Mouse (Mus musculus) forebrain, embryonic 11.5 days (tissue): ENCODE measurements around the gene Dnase2b. TPM values are rescaled to one million over a fixed set of nuclear protein-coding genes. Genes with fewer than 3 reads are reported as not detected.

Experiments used
- ATAC-seq: fragments of 200-750 bp; cut with Nextera tagmentation; replicated peaks from 2 replicates; pipeline ENCODE4 v1.8.0; 2017; ENCODE audit warnings: moderate TSS enrichment; ENCODE audit not compliant: low FRiP score
- DNase-seq: peaks from one replicate; pipeline ENCODE4 v3.0.0-alpha.2; 2017; ENCODE audit warnings: low spot score
- H3K27ac ChIP-seq: fragments of 300-500 bp; sonication (generic); 2 replicates; pipeline ENCODE4 v1.5.1; 2014; ENCODE audit warnings: low read depth, low read length
- H3K27me3 ChIP-seq: fragments of 300-500 bp; sonication (generic); 2 replicates; pipeline ENCODE4 v1.6.1; 2014; ENCODE audit warnings: mild to moderate bottlenecking, low read length, mixed read lengths; ENCODE audit not compliant: control insufficient read depth, insufficient read depth
- H3K36me3 ChIP-seq: fragments of 300-500 bp; sonication (generic); 2 replicates; pipeline ENCODE4 v1.6.1; 2014; ENCODE audit warnings: mild to moderate bottlenecking, low read length, moderate library complexity, mixed read lengths; ENCODE audit not compliant: control insufficient read depth, insufficient read depth
- H3K4me1 ChIP-seq: fragments of 300-500 bp; sonication (generic); replicated peaks from 2 replicates; pipeline ENCODE4 v1.6.1; 2014; ENCODE audit warnings: low read length, mixed read lengths; ENCODE audit not compliant: control insufficient read depth, insufficient read depth
- H3K4me2 ChIP-seq: fragments of 300-500 bp; sonication (generic); 2 replicates; pipeline ENCODE4 v1.6.1; 2014; ENCODE audit warnings: low read depth, mild to moderate bottlenecking, low read length, moderate library complexity, mixed read lengths; ENCODE audit not compliant: severe bottlenecking
- H3K4me3 ChIP-seq: fragments of 300-500 bp; sonication (generic); 2 replicates; pipeline ENCODE4 v1.5.1; 2014; ENCODE audit warnings: low read depth, low read length
- H3K9ac ChIP-seq: fragments of 300-500 bp; sonication (generic); 2 replicates; pipeline ENCODE4 v1.6.1; 2014; ENCODE audit warnings: low read length
- H3K9me3 ChIP-seq: fragments of 300-500 bp; sonication (generic); 2 replicates; pipeline ENCODE4 v1.6.1; 2016; ENCODE audit warnings: low read length, mixed read lengths; ENCODE audit not compliant: control insufficient read depth
- WGBS: fragments of 180-500 bp; shearing (Covaris S2); extraction: QIAGEN DNeasy Blood & Tissue Kit; methylation state at CpG from one replicate; pipeline ENCODE4 v1.1.7; 2014; 5-methylcytosine and 5-hydroxymethylcytosine counted together
- polyA plus RNA-seq: library from polyadenylated mRNA; unstranded; fragments of >200 nt; fragmentation: Nextera tagmentation; extraction: Ambion mirVana; gene quantifications from 2 replicates; pipeline ENCODE4 v1.2.1, GENCODE M21; 2014

Gene Dnase2b
- polyA plus RNA-seq, 1 experiment from 2014 or later, result not detected

DNA sequence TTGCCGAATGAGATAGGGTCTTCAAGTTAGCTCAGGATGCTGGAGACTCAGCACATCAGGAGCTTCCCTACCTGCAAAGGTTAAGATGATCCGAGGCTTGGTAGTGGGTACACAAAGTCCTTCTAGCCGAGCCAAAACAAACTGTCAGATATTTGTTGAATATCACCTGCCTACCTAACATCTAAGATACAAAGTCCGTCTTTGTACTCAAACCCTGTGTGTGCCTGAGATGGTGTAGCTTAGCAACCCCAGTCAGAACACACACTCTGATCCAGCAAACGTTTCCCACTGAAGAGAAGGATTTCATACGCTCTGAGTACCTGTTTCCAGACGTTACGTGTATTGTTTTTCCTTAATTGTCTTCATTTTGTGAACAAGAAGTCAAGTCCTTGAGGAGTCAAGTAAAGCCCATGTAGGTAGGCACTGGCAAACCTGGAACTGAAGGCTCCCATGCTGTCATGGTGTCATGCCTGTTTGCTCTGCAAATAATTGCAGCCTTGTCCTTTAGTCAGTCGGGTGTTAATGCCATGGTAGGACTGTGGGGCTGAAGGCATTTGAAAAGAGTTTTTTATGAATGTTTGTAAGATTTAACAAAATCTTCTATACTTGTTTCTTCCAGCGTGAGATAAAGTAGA is 45.1 kb downstream of the Dnase2b start, which contains the start of gene Uox:
TSS of gene Uox (plus strand) at position 279 of the 635 bp plus-strand sequence.
- Histone ChIP-seq H3K27ac (no peak within 1 kb of the TSS), H3K9me3 (no peaks in the 10 kb centered on the region), H3K27me3 (no peaks in the 10 kb centered on the region), H3K4me3 (no peak within 1 kb of the TSS), H3K9ac (no peak within 1 kb of the TSS), H3K4me2 (no peak within 1 kb of the TSS), H3K36me3 (no peaks in the 10 kb centered on the region), H3K4me1 (no peaks in the 10 kb centered on the region)
- ATAC-seq, result no peak
- 87% methylated on average over 10 of the region's 10 CpGs for WGBS
- peak; percentile 33 for DNase-seq

DNA sequence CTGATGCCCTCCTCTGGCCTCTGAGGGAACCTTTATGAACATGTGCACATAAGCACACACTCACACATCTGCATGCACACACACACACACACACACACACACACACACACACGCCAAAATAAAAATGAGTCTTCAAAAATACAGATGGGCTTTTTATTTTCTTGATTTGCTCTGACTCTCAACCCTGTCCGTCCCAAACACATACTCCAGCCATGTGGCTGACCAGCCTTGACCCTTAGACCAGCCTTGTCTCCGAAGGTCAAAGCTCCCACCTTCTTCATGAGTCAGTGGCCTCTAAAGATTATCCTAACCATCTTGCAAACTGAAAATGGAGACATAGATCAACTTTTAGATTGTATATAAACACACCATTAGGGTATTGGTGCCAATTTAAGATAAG is 45.8 kb downstream of the Dnase2b start:
- no peak overlapping the region for H3K4me2 ChIP-seq
- no peak for ATAC-seq
- WGBS, result 88% methylated on average over 3 of the region's 3 CpGs
- H3K9ac ChIP-seq, result no peak overlapping the region
- H3K4me1 ChIP-seq, result no peaks in the 10 kb centered on the region; the same call in 1 of the 2 replicates
- no peaks in the 10 kb centered on the region for H3K27me3 ChIP-seq
- DNase-seq, result peak; percentile 14
- H3K9me3 ChIP-seq, result no peaks in the 10 kb centered on the region
- no peak overlapping the region for H3K27ac ChIP-seq
- H3K36me3 ChIP-seq, result no peaks in the 10 kb centered on the region
- H3K4me3 ChIP-seq, result no peak overlapping the region

GRCm38 (mm10) chr3:146567884-146568530 is 47.4 kb downstream of the Dnase2b start:
- Histone ChIP-seq H3K4me3 (no peak overlapping the region), H3K9me3 (no peaks in the 10 kb centered on the region), H3K4me1 (no peaks in the 10 kb centered on the region; the same call in 1 of the 2 replicates), H3K4me2 (no peak overlapping the region), H3K9ac (no peak overlapping the region), H3K36me3 (no peaks in the 10 kb centered on the region), H3K27me3 (no peaks in the 10 kb centered on the region), H3K27ac (no peak overlapping the region)
- ATAC-seq, result no peak
- 81% methylated on average over 9 of the region's 9 CpGs for WGBS
- DNase-seq, result peak; percentile 41

- no peaks in the 10 kb centered on the region for H3K27me3 ChIP-seq
- WGBS, result 89% methylated on average over 7 of the region's 7 CpGs
- no peaks in the 10 kb centered on the region for H3K36me3 ChIP-seq
- H3K4me1 ChIP-seq, result no peaks in the 10 kb centered on the region; the same call in 1 of the 2 replicates
- H3K4me2 ChIP-seq, result no peak overlapping the region
- DNase-seq (no peak), ATAC-seq (no peak)
- no peak overlapping the region for H3K9ac ChIP-seq
- no peak overlapping the region for H3K27ac ChIP-seq
- H3K9me3 ChIP-seq, result no peaks in the 10 kb centered on the region
- H3K4me3 ChIP-seq, result no peak overlapping the region
These were observed 48.0 kb downstream of the Dnase2b start for GRCm38 (mm10) chr3:146567366-146567765.

- WGBS, result 77% methylated on average over 1 of the region's 1 CpGs
- H3K9ac ChIP-seq, result no peak overlapping the region
- ATAC-seq, result no peak
- H3K36me3 ChIP-seq, result no peaks in the 10 kb centered on the region
- H3K4me1 ChIP-seq, result no peaks in the 10 kb centered on the region; the same call in 1 of the 2 replicates
- H3K4me2 ChIP-seq, result no peak overlapping the region
- no peak overlapping the region for H3K4me3 ChIP-seq
- H3K27me3 ChIP-seq, result no peaks in the 10 kb centered on the region
- H3K9me3 ChIP-seq, result no peaks in the 10 kb centered on the region
- no peak for DNase-seq
- H3K27ac ChIP-seq, result no peak overlapping the region
These were observed 50.4 kb downstream of the Dnase2b start for GRCm38 (mm10) chr3:146565065-146565411.

DNA sequence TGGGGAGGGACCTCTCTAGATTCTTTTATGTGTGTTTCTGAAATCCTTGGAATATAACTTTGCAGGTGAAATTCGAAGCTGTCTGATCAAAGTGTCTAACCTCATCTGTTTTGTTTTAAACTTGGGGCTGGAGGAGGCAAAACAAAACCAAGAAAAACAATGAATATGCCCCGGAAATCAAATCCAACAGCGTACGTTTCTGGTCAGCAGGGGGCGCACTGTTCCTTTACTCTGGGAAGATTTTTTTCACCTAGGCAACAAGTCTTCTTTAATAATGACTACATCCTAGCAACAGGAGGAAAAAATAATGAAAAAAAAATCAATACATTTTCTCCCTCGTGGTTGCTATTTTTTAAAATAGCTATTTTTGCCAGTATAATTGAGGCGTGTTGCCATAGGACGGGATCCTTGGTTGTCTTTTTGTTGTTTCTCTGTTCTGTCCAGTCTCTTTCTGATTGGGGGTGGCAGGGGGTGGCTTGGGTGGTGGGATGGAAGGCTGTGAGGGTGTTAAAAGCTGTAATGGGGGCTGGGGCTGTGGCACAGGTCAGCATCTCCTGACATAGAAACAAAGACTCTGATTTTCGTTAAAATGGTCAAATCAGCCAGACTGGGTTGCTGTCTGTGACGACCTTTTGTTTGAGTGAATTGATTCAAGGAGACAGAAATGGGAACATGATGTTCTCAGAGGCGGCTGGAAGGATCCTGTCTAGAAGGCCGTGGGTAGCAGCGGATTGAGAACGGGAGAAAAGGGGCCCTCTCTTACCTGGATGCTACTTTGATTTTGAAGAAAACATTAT is 50.9 kb downstream of the Dnase2b start:
- Histone ChIP-seq H3K4me3 (no peak overlapping the region), H3K4me2 (no peak overlapping the region), H3K27me3 (no peaks in the 10 kb centered on the region), H3K9me3 (no peaks in the 10 kb centered on the region), H3K4me1 (no peaks in the 10 kb centered on the region; the same call in 1 of the 2 replicates), H3K27ac (no peak overlapping the region), H3K36me3 (no peaks in the 10 kb centered on the region), H3K9ac (no peak overlapping the region)
- ATAC-seq (no peak), DNase-seq (peak; percentile 85)
- 29% methylated on average over 14 of the region's 14 CpGs for WGBS

DNA sequence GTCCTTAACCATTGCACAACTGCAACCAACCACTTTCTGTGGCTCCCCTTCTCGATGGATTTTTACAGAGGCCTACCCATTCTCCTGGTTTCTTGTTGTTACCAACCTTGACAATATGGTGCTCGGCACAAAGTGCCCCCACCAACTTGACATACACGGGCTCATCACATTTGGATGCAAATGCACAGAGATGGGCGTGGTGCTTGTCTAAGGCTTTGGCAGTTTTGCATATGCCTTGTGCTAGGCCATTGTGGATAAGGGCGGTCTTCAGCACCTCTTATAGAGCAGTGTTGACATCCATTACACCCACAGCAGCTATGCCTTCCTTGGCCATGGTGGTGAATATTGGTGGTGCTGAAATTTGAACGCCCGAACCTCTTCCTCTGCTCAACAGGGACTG is 52.5 kb downstream of the Dnase2b start:
- Histone ChIP-seq H3K4me3 (no peak overlapping the region), H3K36me3 (no peaks in the 10 kb centered on the region), H3K27me3 (no peaks in the 10 kb centered on the region), H3K4me1 (no peaks in the 10 kb centered on the region; the same call in 1 of the 2 replicates), H3K9me3 (no peaks in the 10 kb centered on the region), H3K27ac (no peak overlapping the region), H3K4me2 (no peak overlapping the region), H3K9ac (no peak overlapping the region)
- no peak for ATAC-seq
- no peak for DNase-seq
- 93% methylated on average over 7 of the region's 7 CpGs for WGBS

GRCm38 (mm10) chr3:146557507-146557906 is 57.9 kb downstream of the Dnase2b start:
- 88% methylated on average over 6 of the region's 6 CpGs for WGBS
- ATAC-seq, result no peak
- Histone ChIP-seq H3K36me3 (no peaks in the 10 kb centered on the region), H3K4me3 (no peak overlapping the region), H3K9ac (no peak overlapping the region), H3K4me1 (no peaks in the 10 kb centered on the region), H3K27ac (no peak overlapping the region), H3K27me3 (no peaks in the 10 kb centered on the region), H3K4me2 (no peak overlapping the region), H3K9me3 (no peaks in the 10 kb centered on the region)
- no peak for DNase-seq
